Mouse (Mus musculus) kidney, postnatal 4 days (tissue): ENCODE data around the gene H2-DMa.
"Not testable (repeated sequence)": the region's sequence is repeated elsewhere in the genome, so short reads cannot be mapped to it uniquely, and the experiment has no call there.

Source experiments
- DNase-seq, 2 experiments: peaks; one replicate each; pipeline ENCODE4 v3.0.0; 2021; ENCODE audit warnings: mixed read lengths in 2 of 2

The H2-DMa gene

DNA sequence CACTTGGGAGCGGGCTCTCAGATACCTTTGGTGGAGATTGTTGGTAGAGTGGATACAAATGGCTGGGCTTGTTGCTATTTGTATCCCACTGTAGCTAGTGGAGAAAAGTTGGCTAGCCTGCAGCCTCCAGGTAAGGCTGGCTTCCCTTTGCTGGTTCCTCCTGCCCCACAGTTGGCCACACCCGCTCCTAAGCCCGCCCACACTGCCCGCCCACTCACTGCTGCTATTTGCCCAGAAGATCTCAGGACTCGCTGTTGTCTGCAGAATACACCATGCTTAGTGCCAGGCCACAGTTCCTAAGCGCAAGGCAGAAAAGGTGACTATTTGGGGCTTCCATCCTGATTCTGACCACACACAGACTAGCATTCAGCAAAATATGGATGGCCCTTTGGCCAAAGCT, 8.1 kb downstream of the H2-DMa start:
- peak; percentile 75 to 83 for DNase-seq

DNA sequence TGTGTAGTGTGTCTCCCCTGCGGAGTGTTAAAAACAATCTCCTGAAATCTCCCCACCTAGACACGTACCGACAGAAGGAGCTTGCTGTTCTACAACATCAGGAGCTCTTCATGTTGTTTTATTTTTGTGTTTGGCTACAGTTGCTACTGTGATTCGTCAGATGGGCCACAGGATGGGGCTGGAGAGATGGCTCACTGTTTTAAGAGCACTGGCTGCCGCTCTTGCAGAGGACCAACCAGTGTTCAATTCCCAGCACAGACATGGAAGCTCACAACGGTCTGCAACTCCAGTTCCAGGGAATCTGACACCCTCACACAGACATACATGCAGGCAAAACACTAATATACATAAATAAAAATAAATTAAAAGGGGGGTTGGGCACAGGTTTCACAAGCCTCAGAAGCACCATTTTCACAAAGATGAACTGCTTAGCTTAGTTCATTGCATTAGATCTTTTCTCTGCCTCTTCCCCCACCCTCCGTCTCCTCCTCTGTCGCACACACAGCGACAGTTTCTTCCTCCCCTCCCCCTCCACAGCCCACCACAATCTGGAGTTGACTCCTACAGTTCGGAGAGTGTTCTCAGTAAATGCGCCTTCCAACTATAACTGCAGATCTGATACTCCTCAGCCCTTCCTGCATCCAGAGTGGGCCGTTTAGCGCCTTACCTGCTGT, 9.1 kb downstream of the H2-DMa start:
- no peak for DNase-seq

DNA sequence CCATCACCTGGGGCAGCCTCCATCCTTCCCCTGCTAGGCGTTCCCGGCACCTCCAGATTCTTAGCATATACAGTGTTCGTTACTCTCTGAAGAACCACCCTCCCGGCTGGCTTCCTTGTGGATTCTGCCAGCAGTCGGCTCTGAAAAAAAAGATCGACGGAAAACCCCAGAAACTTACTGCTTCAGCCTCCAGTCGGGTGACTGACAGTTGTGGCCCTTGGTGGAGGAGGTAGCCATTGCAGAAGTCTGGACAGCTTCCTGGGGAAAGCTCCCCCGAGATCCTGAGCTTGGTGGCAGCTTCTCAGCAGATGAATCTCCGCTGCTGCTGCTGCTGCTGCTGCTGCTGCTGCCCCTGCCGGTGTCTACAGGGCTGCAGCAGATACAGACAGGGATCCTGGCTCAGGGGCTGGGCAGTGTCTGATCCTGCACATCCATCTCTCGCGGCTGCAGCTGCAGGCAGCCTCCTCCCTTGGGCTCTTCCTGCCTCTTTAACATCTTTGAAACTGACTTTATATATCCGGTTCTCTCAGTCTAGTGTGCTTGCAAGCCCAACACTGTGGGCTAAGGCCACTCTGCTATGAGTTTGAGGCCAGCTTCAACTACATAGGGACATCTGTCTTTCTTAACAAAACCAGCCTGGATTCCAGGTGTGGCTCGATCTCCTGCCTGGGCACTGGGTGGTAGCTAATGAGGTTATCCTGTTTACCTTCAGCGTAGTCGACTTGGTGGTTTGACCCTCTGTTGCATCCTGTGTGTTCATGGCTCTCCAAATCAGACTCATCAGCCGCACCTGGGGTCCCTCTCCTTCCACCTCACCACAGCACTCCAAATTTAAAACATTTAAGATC, 9.8 kb downstream of the H2-DMa start:
- no peak for DNase-seq

DNA sequence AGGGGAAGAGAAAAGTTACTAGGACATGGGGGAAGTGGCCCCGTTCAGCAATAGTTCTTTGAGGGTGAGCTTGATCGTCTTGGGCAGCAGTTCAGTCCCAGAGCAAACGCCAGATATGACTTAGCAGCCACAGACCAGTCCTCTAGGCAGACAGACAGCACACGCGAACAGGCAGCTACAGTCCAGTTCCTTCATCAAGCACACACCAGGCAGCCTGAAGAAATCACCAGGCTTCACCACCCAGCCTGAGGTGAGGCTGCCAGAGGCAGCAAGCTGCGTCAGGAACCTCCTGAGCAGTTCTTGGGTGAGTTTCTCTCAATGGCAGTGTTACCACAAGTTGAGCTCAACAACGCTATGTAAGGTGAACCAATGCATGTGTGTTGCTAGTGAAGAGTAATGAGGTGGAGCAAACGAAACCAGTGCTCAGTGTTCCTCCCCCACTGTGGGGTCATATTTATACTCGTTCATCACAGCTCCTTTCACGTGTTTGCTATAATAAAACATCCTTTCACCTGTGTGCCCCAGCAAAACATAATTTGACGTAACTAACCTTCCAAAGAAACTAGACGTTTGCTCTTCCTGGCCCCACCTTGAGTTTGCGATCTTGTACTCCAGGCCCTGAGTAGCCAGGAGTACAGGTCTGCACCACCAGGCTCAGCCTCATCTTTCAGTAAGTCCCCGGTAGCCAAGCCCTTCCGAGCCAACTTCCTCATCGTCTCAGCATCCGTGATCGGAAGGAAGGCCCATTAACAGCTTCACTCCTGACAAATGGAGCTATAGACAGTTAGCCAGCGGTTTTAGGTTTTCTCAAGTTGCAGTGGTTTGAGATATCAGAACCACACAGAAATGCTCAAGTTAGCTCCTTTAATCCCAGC, 11.0 kb downstream of the H2-DMa start:
- DNase-seq: no peak

GRCm38 (mm10) chr17:34131911-34132310, 12.6 kb downstream of the H2-DMa start:
- DNase-seq: no peak

- peak; percentile 57 to 75 for DNase-seq
These were observed 13.9 kb downstream of the H2-DMa start for GRCm38 (mm10) chr17:34133289-34133688.

- no peak for DNase-seq
These were observed 15.1 kb downstream of the H2-DMa start for GRCm38 (mm10) chr17:34134451-34134850.

- DNase-seq: peak; percentile 99 to 100
These were observed 16.2 kb downstream of the H2-DMa start for GRCm38 (mm10) chr17:34135297-34136224.

GRCm38 (mm10) chr17:34137601-34138000, 18.3 kb downstream of the H2-DMa start:
- no peak for DNase-seq

DNA sequence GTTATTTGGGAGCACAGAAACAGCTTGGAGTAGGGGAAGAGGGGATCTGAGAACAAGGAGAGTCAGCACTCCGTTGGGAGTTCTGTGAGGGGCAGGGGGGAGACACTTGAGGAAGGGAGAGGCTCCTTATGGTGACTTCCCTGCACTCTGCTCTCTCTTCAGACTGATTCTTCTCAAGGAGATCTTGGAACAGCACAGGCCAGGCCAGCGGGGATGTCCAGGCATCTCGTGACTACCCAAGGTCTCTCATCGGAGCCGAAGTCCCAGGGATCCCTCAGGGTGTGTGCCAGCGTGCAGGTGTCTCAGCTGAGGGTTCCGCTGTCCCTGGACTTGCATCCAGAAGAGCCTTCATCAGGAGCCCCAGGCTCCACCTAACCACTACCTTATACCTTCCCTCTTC, 19.3 kb downstream of the H2-DMa start:
- no peak for DNase-seq

- DNase-seq: peak; percentile 60 to 69
These were observed 20.1 kb downstream of the H2-DMa start for GRCm38 (mm10) chr17:34139416-34139815.

DNA sequence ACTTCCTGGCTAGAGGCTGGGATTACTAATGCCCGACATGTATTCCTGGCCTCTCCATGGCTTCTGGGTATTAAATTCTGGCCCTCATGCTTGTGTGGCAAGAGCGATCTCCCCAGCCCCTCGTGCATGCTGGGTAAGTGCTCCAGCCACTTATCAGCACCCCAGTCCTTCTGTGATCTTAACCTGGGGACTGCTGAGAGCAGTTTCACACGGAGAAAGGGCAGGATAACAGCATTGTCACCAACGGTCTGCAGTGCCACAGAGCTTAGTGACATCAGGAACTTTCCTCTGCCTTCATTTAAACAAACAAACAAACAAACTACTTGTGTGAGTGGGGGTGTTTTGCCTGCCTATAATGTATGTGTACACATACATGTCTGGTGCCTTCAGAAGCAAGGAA, 20.9 kb downstream of the H2-DMa start:
- no peak for DNase-seq

GRCm38 (mm10) chr17:34141448-34141847, 22.1 kb downstream of the H2-DMa start:
- DNase-seq: no peak

DNA sequence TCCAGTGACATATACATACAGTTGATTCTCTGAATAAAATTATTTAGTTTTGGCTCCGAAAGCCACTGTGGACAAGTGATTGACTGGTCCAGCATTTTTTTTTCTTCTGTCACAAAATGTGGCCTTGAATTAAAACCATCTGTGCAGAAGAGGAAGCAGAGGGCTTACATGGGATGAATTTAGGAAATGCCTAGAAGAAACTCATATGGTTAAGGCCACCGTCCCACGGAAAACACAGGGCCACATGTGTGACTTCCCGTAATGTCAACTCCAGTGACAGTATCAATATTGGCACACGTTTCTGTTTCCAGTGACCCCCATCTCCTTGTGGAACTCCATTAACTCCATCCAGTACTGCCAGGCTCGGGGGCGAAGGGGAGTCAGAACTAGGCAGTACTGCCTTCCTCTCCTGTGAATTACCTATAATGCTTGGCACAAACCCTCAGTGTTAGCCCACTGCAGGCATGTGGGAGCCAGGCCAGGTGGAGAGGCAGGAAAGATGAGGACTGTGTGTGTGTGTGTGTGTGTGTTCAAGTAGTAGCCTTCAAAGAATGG, 23.2 kb downstream of the H2-DMa start:
- DNase-seq: no peak

- peak; percentile 81 to 88 for DNase-seq
These were observed 23.7 kb downstream of the H2-DMa start, which contains the start of gene H2-DMb2 for GRCm38 (mm10) chr17:34143033-34143432. Gene H2-DMb2, plus strand, starts transcription at chr17:34143307.

DNA sequence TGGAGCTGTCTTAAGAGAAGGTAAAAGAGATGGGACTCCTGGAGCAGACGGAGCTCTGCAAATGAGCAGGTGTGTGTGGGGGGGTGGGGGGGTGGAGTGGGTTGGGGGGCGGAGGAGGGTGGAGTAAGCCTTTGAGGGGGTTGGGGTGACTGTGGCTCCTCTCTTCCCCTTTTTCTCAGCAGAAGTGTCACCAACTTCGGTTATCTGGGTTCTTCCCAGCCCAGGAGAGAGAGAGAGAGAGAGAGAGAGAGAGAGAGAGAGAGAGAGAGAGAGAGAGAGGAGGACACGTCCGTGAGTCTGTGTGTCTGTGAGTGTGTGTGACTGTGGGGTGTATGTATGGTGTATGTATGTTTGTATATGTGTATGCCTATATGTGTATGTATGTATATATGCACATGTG, 24.1 kb downstream of the H2-DMa start:
- DNase-seq: no peak

DNA sequence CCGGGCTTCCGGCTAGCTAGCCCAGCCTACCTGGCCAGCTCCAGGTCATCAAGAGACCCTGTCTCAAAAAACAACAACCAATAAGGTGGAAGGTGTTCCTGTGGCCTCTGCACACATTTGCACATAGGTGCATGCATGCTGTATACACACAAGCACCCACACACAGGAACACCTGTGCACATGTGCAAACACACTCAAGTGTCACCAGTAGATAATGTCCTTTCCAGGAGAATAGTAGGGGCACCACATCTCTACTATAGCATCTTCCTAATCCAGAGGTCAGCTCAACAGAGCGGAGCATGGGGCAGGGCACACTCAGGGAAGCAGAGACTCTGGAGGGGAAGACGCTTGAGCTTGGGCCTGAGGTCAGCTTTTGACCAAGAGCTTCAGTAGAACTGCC, 24.9 kb downstream of the H2-DMa start:
- not testable (repeated sequence) for DNase-seq

GRCm38 (mm10) chr17:34144960-34145371, 25.6 kb downstream of the H2-DMa start:
- DNase-seq: peak in 1 of 2 experiments; percentile 29

GRCm38 (mm10) chr17:34152923-34153322, 33.6 kb downstream of the H2-DMa start, which contains the start of gene H2-DMb1:
Gene H2-DMb1, plus strand, starts transcription at chr17:34153072.
- DNase-seq: peak; percentile 31 to 68

DNA sequence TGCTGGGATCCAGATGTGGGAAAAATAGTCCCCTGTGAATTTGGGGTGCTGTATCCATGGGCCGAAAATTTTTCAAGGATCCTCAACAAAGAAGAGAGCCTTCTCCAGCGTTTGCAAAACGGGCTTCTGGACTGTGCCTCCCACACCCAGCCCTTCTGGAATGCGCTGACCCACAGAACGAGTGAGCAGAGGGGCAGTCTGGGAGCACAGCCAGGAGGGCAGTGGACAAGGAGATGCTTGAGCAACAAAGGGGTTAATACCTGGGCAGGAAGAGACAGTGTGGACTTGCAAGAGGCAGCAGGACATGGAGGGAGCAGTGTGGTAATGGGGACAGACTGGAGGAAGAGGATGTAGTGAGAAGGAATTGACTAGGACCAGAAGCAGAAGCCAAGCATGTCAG, 36.2 kb downstream of the H2-DMa start:
- DNase-seq: peak; percentile 18 to 58

GRCm38 (mm10) chr17:34164202-34164895, 45.0 kb downstream of the H2-DMa start:
- DNase-seq: peak; percentile 61 to 72
